Mouse (Mus musculus): ENCODE results near the gene Thsd7a. TPM values are rescaled to one million over a fixed set of nuclear protein-coding genes. Genes with fewer than 3 reads are reported as not detected.

Thsd7a gene
- polyA plus RNA-seq, 1 experiment = 2.3 TPM

- Histone ChIP-seq H3K4me1 (ENCODE audit: control insufficient read depth, insufficient read depth, low read length) (peaks cover 2% of the 10 kb centered on the region; the same call in 1 of the 2 replicates), H3K4me3 (replicated peaks; ENCODE audit: extremely low read depth, low read depth, low read length) (no peak overlapping the region)
- DNase-seq = no peak
- TF ChIP-seq POLR2A (IDR thresholded peaks at IDR 0.05; ENCODE audit: borderline replicate concordance, extremely low read depth, low read depth, low read length) (no peak), CTCF (IDR thresholded peaks at IDR 0.05; ENCODE audit: insufficient read depth, low read length) (no peak)
- WGBS = 68% methylated on average over 3 of the region's 3 CpGs
Observed at GRCm38 (mm10) chr6:12542496-12542895, 206.7 kb downstream of the Thsd7a start.

DNA sequence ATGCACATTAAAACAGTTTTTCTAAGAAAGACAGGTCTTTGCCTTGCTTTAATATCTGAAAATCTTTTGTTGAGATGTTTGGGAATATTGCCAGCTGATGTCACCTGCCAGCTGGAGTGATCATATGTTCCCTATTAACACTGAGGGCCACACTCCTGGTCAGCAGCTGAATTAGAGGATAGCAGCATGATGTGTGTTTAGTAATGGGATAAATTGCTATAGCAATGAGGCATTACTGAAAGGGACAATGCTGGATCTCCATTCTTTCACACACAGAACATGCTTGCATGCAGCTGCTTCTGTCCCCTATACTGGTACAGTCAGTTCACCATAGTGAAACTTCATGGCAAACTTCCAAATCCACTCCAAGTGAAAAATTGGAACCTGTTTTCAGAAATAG is 230.1 kb downstream of the Thsd7a start:
- TF ChIP-seq CTCF (IDR thresholded peaks at IDR 0.05; ENCODE audit: insufficient read depth, low read length) (no peak), POLR2A (IDR thresholded peaks at IDR 0.05; ENCODE audit: borderline replicate concordance, extremely low read depth, low read depth, low read length) (no peak)
- no peak for DNase-seq
- H3K4me3 ChIP-seq (replicated peaks; ENCODE audit: extremely low read depth, low read depth, low read length) = no peak overlapping the region
- no peaks in the 10 kb centered on the region for H3K4me1 ChIP-seq (ENCODE audit: control insufficient read depth, insufficient read depth, low read length)

DNA sequence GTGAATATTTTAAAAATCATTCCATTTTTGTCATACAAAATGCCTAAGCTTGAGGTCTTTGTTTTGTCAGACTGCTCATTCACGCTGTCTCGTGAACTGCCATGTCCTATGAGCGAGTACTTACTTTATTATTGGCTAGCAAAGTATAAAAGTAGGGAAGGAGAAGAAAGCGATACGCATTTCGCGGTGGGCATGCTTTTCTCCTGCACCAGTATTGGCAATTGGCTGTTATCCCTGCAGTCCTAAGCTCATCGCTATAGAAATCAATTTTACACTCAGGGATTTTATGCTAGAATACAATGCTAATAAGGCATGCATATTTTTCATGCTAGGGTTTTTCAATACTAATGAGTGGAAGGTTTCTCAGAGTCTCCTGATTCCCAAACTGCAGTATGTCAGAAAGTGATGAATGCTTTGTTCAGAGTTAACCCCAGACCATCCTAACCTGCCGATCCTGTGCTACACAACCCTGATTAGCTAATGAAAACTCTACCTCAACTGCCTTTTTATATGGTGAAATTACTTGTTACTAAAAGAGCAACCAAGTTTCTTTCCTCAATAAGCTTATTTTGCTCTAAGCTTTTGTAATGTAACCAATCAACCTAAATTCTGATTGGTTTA is 230.8 kb downstream of the Thsd7a start:
- DNase-seq = no peak
- Histone ChIP-seq H3K4me1 (ENCODE audit: control insufficient read depth, insufficient read depth, low read length) (no peaks in the 10 kb centered on the region), H3K4me3 (replicated peaks; ENCODE audit: extremely low read depth, low read depth, low read length) (no peak overlapping the region)
- TF ChIP-seq POLR2A (IDR thresholded peaks at IDR 0.05; ENCODE audit: borderline replicate concordance, extremely low read depth, low read depth, low read length) = no peak
- TF ChIP-seq CTCF (IDR thresholded peaks at IDR 0.05; ENCODE audit: insufficient read depth, low read length) = no peak
- WGBS = 86% methylated on average over 9 of the region's 9 CpGs

DNA sequence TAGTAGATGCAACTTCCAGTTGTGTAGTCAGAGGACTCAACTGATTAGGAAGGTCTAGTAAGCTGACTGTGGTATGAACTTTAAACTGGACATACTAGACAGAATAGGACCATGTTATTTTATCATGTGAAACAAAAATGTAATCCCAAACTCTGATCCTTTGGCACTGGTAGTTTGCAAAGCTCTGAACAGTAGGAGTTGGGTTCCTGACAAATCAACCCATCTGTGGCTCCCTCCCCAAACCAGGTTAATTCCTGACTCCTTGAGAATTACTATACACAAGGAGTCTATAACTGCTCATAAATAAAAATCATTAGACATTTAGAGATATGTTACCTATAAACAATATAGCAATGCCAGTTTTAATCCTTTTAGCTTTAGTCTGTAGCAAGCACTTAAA is 231.5 kb downstream of the Thsd7a start:
- TF ChIP-seq CTCF (IDR thresholded peaks at IDR 0.05; ENCODE audit: insufficient read depth, low read length) (no peak), POLR2A (IDR thresholded peaks at IDR 0.05; ENCODE audit: borderline replicate concordance, extremely low read depth, low read depth, low read length) (no peak)
- no peaks in the 10 kb centered on the region for H3K4me1 ChIP-seq (ENCODE audit: control insufficient read depth, insufficient read depth, low read length)
- DNase-seq = no peak
- no peak overlapping the region for H3K4me3 ChIP-seq (replicated peaks; ENCODE audit: extremely low read depth, low read depth, low read length)

GRCm38 (mm10) chr6:12506877-12507276 is 242.3 kb downstream of the Thsd7a start:
- Histone ChIP-seq H3K4me3 (replicated peaks; ENCODE audit: extremely low read depth, low read depth, low read length) (no peak overlapping the region), H3K4me1 (ENCODE audit: control insufficient read depth, insufficient read depth, low read length) (no peaks in the 10 kb centered on the region)
- TF ChIP-seq CTCF (IDR thresholded peaks at IDR 0.05; ENCODE audit: insufficient read depth, low read length) (no peak), POLR2A (IDR thresholded peaks at IDR 0.05; ENCODE audit: borderline replicate concordance, extremely low read depth, low read depth, low read length) (no peak)
- WGBS = 69% methylated on average over 2 of the region's 2 CpGs
- DNase-seq = no peak

DNA sequence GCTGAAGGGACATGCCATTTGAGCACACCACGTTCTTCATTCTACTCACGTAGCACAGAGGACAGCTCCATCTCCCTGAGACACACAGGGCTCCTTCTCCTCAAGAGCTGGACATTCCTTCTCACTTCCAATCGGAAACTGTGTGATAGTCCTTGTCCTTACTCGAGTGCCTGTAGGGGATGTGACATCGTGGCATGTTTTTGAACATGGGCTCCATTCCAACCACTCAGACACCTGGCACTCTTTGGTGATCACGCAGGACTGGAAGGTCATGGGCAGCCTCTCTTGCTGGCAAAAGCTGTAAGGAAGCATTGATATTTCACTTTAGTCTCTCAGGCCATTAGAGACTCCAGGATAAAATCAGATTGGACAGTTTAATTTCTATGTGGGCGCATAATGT is 245.3 kb downstream of the Thsd7a start:
- 74% methylated on average over 7 of the region's 7 CpGs for whole genome bisulfite sequencing
- no peak for DNase-seq
- Histone ChIP-seq H3K4me1 (ENCODE audit: control insufficient read depth, insufficient read depth, low read length) (no peaks in the 10 kb centered on the region; the same call in 1 of the 2 replicates), H3K4me3 (replicated peaks; ENCODE audit: extremely low read depth, low read depth, low read length) (no peak overlapping the region)
- TF ChIP-seq POLR2A (IDR thresholded peaks at IDR 0.05; ENCODE audit: borderline replicate concordance, extremely low read depth, low read depth, low read length) (no peak), CTCF (IDR thresholded peaks at IDR 0.05; ENCODE audit: insufficient read depth, low read length) (no peak)

- TF ChIP-seq POLR2A (IDR thresholded peaks at IDR 0.05; ENCODE audit: borderline replicate concordance, extremely low read depth, low read depth, low read length) (no peak), CTCF (IDR thresholded peaks at IDR 0.05; ENCODE audit: insufficient read depth, low read length) (no peak)
- DNase-seq = no peak
- no peaks in the 10 kb centered on the region; the same call in 1 of the 2 replicates for H3K4me1 ChIP-seq (ENCODE audit: control insufficient read depth, insufficient read depth, low read length)
Observed at GRCm38 (mm10) chr6:12500888-12501287, 248.3 kb downstream of the Thsd7a start.

GRCm38 (mm10) chr6:12499866-12500265 is 249.3 kb downstream of the Thsd7a start:
- H3K4me1 ChIP-seq (ENCODE audit: control insufficient read depth, insufficient read depth, low read length) = no peaks in the 10 kb centered on the region; the same call in 1 of the 2 replicates
- no peak for DNase-seq
- no peak for TF ChIP-seq CTCF (IDR thresholded peaks at IDR 0.05; ENCODE audit: insufficient read depth, low read length)
- TF ChIP-seq POLR2A (IDR thresholded peaks at IDR 0.05; ENCODE audit: borderline replicate concordance, extremely low read depth, low read depth, low read length) = no peak
- H3K4me3 ChIP-seq (replicated peaks; ENCODE audit: extremely low read depth, low read depth, low read length) = no peak overlapping the region

More at GRCm38 (mm10) chr6:12500888-12501287, 248.3 kb downstream of the Thsd7a start:
- WGBS = 80% methylated on average over 7 of the region's 7 CpGs
- H3K4me3 ChIP-seq (replicated peaks; ENCODE audit: extremely low read depth, low read depth, low read length) = no peak overlapping the region

DNA sequence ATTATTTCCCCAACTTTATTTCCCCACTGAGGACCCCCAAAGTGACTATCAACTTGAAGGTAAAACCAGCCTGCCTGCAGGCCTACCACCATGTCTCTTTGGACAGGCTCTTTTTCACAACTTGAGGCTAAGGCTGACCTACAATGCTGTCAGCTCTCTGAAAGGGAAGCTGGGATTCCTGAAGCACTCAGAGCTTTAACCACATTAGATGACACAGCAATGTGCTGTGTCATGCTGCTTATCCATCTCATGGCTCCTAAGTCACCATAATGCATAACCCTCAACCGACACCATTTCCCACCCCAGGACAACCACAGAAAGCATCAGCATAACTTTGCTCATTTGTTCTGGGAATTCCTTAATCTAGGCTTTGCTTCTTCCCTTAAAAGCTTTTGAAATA is 255.6 kb downstream of the Thsd7a start:
- TF ChIP-seq POLR2A (IDR thresholded peaks at IDR 0.05; ENCODE audit: borderline replicate concordance, extremely low read depth, low read depth, low read length) (no peak), CTCF (IDR thresholded peaks at IDR 0.05; ENCODE audit: insufficient read depth, low read length) (no peak)
- H3K4me3 ChIP-seq (replicated peaks; ENCODE audit: extremely low read depth, low read depth, low read length) = no peak overlapping the region
- WGBS = 92% methylated on average over 1 of the region's 1 CpGs
- no peaks in the 10 kb centered on the region for H3K4me1 ChIP-seq (ENCODE audit: control insufficient read depth, insufficient read depth, low read length)
- no peak for DNase-seq

DNA sequence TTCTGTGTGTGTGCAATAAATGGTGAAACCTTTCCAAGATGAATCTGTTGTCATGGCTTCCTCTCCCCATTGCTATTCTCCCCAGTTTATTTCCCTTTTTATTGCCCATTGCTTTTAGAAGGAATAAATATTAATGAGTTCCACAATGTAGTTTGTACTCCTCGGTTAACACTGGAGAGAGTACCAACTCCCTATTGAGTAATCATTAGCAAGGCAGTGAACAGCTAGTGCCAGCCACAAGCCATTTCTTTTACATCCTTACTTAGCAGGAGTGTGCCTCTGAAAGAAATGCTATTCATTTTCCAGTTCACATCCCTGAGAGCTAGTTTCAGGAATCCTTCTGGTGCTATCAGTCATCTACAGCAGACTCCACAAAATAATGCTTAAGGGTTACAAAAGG is 260.3 kb downstream of the Thsd7a start:
- WGBS = 84% methylated on average over 1 of the region's 1 CpGs
- H3K4me3 ChIP-seq (replicated peaks; ENCODE audit: extremely low read depth, low read depth, low read length) = no peak overlapping the region
- TF ChIP-seq POLR2A (IDR thresholded peaks at IDR 0.05; ENCODE audit: borderline replicate concordance, extremely low read depth, low read depth, low read length) = no peak
- no peak for TF ChIP-seq CTCF (IDR thresholded peaks at IDR 0.05; ENCODE audit: insufficient read depth, low read length)

More for the DNA sequence above, 260.3 kb downstream of the Thsd7a start:
- DNase-seq = no peak
- H3K4me1 ChIP-seq (ENCODE audit: control insufficient read depth, insufficient read depth, low read length) = no peaks in the 10 kb centered on the region

Measured in lung, adult 2 months (tissue).